Mouse (Mus musculus): ENCODE results near the gene Gkap1. TPM values are rescaled to one million over a fixed set of nuclear protein-coding genes. Genes with fewer than 3 reads are reported as not detected.

Gene Gkap1
- total RNA-seq (2022) = 10 to 100 TPM; 18.4 to 28.5 (median 22.0) TPM

- no peak for DNase-seq (ENCODE audit: low spot score)
Measured at GRCm38 (mm10) chr13:58275599-58275998, at the start of gene Gkap1. TSS of gene Gkap1 (minus strand) at chr13:58275699.

GRCm38 (mm10) chr13:58317768-58318167 lies 42.3 kb upstream of the Gkap1 start:
- no peak for DNase-seq (ENCODE audit: low spot score)

- DNase-seq (ENCODE audit: low spot score) = no peak
Measured at GRCm38 (mm10) chr13:58314991-58315390, 39.5 kb upstream of the Gkap1 start.

- no peak for DNase-seq (ENCODE audit: low spot score)
Measured at GRCm38 (mm10) chr13:58313758-58314157, 38.3 kb upstream of the Gkap1 start.

GRCm38 (mm10) chr13:58311351-58311750 lies 35.9 kb upstream of the Gkap1 start:
- DNase-seq (ENCODE audit: low spot score) = no peak

GRCm38 (mm10) chr13:58309499-58309898 lies 34.0 kb upstream of the Gkap1 start:
- DNase-seq (ENCODE audit: low spot score) = no peak

GRCm38 (mm10) chr13:58307453-58307852 lies 32.0 kb upstream of the Gkap1 start:
- no peak for DNase-seq (ENCODE audit: low spot score)

- DNase-seq (ENCODE audit: low spot score) = no peak
Measured at GRCm38 (mm10) chr13:58305230-58305629, 29.7 kb upstream of the Gkap1 start.

- DNase-seq (ENCODE audit: low spot score) = no peak
Measured at GRCm38 (mm10) chr13:58302421-58303145, 27.1 kb upstream of the Gkap1 start.

GRCm38 (mm10) chr13:58301961-58302360 lies 26.5 kb upstream of the Gkap1 start:
- no peak for DNase-seq (ENCODE audit: low spot score)

- DNase-seq (ENCODE audit: low spot score) = no peak
Measured at GRCm38 (mm10) chr13:58298756-58299155, 23.3 kb upstream of the Gkap1 start.

- DNase-seq (ENCODE audit: low spot score) = no peak
Measured at GRCm38 (mm10) chr13:58295582-58295981, 20.1 kb upstream of the Gkap1 start.

- DNase-seq (ENCODE audit: low spot score) = no peak
Measured at GRCm38 (mm10) chr13:58292811-58293210, 17.3 kb upstream of the Gkap1 start.

- DNase-seq (ENCODE audit: low spot score) = no peak
Measured at GRCm38 (mm10) chr13:58289308-58289707, 13.8 kb upstream of the Gkap1 start.

GRCm38 (mm10) chr13:58287822-58288221 lies 12.3 kb upstream of the Gkap1 start:
- DNase-seq (ENCODE audit: low spot score) = peak; percentile 65

GRCm38 (mm10) chr13:58283466-58283865 lies 8.0 kb upstream of the Gkap1 start:
- no peak for DNase-seq (ENCODE audit: low spot score)

- DNase-seq (ENCODE audit: low spot score) = no peak
Measured at GRCm38 (mm10) chr13:58281936-58282335, 6.4 kb upstream of the Gkap1 start.

- no peak for DNase-seq (ENCODE audit: low spot score)
Measured at GRCm38 (mm10) chr13:58280528-58280927, 5.0 kb upstream of the Gkap1 start.

GRCm38 (mm10) chr13:58276256-58276655 lies 757 bp upstream of the Gkap1 start:
- DNase-seq (ENCODE audit: low spot score) = no peak

- no peak for DNase-seq (ENCODE audit: low spot score)
Measured at GRCm38 (mm10) chr13:58275076-58275475, 423 bp downstream of the Gkap1 start.

GRCm38 (mm10) chr13:58274259-58274991 lies 1.1 kb downstream of the Gkap1 start:
- DNase-seq (ENCODE audit: low spot score) = peak; percentile 49

- DNase-seq (ENCODE audit: low spot score) = no peak
Measured at GRCm38 (mm10) chr13:58273411-58274258, 1.9 kb downstream of the Gkap1 start.
